Mouse (Mus musculus) testis, postnatal 14 days (tissue): ENCODE measurements at regions not wholly inside any gene's neighbourhood (a gene's known extent, or its start where the extent isn't known, plus 50 kb on each side); places are given as distances from the start of the nearest gene placed in this dataset.

Source experiments
- DNase-seq: peaks from one replicate; pipeline ENCODE4 v3.0.0; 2021; ENCODE audit warnings: low spot score

DNA sequence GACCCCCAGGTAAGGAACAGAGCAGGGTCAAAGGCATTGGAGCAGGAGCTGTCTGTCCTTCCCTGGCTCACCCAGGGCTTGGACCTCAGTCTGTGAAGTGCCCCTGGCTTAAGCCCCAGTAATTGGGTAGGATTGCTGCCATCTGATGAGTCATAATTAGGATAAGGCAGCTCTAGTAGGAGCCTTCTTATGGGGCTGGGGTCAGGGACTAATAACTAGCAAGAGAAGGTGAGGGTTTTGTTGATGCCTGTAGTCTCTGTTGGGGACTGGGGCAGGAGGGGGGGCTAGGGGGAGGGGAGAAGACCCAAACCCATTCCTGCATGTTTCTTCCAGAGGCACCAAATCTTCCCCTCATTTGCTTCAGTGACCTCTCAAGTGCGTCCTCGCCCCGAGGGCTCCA lies 172.4 kb upstream of the Mki67 start:
- no peak for DNase-seq

DNA sequence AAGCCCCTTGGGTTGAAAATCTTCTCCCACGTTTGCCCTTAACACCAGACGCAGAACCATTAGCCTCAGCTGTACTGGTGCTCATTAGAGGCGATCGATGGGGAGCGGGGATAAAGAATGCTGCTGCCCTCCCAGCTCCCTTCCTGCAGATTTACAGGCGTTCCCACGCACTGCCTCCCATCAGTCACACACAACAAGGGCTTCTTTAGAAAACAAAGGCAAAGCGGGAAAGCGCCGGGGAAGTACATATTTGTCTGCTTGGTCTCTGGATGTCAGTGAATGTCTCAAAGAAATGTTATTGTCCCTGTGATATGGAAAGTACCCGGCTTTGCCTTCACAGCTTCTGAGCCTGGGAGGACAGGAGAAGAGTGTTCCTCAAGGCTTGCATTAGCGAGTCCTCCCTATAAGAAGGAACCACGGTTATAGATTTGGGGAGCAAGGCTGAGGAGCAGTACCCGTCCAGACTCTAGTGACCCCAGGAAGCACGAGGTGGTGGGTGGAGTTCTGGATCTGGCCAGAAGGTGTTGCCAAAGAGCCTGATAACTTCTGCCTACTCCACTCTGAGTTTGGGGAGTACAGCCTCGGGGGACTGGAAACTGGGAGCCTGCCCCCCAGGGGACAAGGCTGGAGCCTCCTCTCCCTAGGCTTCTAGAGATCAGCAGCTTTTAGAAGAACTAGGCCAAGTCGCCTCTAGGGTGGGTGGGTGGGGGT lies 173.0 kb upstream of the Mki67 start:
- DNase-seq, result no peak

DNA sequence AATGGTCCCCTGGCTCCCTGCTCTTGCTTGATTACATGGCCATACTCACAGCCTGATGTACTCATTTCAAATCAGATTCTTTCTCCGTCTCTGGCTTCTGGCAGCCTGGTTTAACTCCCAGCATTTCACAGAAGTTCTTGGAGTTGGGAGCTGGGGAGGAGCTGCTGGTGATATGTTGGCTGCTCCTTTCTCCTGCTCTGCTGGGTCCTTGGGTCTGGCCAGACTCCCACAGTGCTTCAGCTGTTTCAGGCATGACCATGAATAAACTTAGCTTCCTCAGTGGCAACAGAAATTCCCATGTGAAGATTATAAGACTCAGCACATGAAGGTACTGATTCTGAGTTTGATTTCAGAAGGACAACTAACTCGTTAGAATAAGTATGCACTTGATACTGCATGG lies 182.7 kb upstream of the Mki67 start:
- DNase-seq, result no peak

DNA sequence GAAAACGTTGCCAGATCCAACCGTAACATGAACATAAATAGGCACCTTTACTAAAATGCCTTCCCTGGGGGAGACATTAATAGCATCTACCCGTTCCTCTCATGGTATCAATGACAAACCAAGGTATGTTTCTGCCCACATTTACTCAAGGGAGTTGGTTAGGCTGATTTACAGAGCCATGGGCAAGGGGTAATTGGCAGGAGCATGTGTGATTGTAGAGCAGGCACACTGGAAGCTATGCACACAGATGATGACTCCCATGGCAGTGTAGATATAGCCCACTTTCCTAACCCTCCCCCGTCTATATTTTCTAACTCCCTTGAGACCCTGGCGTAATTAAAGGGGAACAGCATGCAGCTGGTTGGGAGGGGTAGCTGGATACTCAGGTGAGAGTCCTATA lies 183.6 kb upstream of the Mki67 start:
- DNase-seq, result no peak

DNA sequence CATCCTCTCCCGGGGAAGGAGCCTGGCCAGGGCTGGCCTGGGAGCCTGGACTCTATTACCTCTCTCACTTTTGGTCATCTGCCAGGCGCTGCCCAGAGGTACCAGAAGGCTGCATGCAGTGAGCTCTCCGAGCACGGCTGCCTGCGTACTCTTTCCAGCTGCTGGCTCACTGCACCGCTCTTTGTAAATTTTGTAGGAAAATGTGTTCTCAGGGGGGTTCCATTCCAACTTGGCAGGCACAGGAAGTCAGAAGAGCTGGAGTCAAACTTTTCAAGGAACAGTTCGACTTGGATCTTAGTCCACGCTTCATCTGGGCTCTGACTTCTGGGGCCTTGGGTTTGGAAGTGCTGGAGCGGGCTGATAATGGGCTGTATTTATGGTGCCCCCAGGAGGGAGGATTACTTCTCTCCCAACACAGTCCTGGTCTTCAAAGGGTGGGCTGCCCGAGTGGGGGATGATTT lies 184.7 kb upstream of the Mki67 start:
- no peak for DNase-seq

DNA sequence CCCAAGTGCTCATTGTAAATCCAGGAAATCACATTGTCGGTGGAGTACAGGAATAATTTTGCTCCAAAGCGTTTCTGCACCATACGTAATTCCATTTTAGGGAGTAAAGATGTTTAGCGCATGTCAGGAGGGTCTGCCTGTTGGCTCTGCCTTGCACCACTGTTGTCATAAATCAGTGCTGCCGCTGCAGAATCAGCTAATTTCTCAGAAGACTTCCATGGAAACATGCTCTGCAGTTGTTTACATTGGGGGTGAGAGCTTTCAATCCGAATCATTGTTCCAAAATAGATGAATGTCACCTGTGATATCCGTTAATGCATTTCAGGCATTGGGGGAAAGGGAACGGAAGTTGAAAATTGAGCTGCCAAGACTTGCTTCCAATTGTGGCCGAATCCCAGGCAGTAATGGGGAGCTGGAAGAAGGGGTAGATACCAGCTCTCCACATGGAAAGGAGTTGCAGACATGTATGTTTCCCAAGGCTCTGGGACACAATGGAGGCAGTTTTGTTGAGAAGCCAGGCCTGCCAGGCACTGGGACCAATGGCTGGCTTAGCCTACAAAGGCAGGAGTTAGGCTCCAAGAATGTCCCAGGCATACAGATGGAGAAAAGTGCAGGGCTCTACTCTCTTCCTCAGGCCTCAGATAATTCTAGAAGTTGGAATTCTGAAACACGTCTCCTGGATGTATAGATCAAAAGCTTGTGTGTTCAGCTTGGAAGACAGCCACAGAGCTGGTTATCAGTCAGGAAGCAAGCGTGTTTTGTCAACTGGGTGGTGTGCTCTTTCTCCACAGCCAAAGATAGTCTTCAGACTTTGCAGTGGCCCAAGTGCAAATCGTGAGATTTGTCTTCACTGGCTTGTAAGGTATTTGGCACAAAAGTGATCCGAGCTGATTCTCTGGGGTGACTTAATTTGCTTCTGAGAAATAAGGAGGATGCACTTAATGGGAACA lies 186.2 kb upstream of the Mki67 start:
- DNase-seq, result no peak

DNA sequence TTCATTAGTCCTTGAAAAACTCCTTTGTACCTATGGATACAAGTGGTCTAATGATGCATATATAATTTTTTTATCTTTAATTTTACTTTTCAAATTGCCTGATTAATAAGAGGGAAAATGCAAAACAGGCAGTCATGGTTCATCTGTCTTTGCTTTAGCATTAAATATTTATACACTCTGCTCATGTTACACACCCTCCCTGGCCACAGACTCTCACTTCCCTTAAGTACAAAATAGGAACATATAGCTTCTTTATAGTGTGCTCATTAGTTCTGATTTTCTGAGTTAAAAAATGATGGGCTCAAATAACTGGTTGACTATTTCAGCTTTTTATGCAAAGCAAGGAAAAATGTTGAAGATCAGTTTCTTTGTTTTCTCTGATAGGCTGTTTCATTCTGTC lies 195.2 kb upstream of the Mki67 start:
- no peak for DNase-seq

DNA sequence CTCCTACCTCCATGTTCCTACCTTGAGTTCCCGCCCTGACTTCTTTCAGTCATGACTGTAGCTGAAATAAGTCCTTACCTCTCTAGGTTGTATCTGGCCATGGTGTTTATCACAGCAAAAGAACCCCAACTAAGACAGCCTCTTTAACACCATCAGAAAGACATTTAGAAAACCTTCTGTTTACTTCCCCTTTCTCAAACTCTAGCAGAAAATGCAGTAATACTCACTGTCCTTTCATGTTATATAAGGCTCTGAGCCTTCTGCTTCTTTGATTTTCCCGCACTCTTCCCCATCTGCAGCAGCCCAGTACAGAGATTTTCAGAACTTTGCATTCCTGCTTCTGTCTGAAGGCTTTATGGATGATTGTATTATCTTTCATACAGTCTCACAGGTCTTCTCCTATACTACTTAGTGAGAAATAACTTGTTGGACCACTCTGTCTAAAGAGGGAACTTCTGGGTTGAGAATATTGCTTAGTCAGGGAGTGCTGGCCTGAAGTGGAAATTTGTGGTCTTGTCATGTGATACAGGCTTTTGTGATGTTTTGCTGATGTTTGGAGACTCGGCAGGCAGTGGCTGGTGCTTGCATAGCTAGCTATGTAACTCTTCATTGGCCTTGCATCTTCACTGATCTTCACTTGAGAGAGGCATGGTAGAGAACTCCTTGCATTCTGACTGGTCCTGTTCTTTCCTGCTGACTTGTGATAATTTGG lies 197.9 kb upstream of the Mki67 start:
- DNase-seq, result no peak

DNA sequence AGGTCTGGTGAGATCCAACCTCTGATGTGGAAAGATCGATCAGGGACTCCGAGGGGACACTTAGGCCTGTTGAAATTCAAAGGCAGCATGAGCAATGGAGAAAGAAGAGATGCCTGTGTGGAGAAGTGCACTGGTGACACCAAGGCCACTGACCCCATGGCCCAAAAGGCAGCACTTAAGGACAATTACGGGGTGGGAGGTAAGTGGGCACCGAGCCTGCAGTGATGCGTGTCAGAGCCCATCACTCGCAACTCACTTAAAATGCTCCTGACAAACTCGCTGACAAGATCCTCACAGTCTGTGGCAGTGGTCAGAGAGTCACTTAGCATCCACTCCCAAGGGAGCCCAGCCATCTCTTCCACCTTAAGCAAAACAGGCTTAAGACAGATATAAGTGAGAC lies 207.7 kb upstream of the Mki67 start:
- DNase-seq, result no peak

DNA sequence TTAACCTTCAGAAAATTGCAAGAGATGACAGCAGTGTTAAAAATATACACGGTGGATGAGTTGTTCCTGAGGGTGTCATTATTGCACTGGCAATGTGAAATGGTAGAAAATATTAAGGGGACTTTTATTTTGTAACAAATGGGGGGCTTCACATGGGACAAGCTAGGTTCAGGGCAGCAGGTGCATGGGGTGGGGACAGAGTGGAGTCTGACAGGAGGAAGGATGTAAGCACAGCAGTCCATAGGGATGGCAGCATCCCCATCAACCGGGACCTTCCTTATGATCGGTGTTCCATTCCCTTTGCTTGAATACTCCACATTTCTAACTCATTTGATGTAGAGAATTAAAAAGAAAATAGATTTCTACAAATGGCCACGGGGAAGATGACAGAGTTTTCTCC lies 208.5 kb upstream of the Mki67 start:
- DNase-seq, result no peak

DNA sequence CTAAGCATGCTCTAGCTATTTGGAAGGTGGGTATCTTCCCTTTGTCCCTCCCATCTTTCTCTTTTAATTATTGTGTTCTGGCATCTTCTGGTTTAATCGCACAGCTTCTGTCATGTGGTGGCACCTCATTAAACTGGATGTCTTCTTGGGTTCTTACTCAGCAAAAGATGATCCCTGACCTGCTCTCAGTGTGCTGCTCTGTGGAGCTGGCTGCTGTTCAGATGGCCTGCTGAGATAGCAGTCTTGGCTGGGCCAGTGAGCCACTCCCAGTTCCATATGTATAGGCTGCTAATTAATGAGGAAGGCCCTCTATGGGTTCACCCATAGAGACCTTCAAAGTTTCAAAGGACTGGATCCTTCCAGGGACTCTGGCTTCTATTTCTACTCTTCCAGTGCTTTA lies 213.9 kb upstream of the Mki67 start:
- DNase-seq, result no peak

DNA sequence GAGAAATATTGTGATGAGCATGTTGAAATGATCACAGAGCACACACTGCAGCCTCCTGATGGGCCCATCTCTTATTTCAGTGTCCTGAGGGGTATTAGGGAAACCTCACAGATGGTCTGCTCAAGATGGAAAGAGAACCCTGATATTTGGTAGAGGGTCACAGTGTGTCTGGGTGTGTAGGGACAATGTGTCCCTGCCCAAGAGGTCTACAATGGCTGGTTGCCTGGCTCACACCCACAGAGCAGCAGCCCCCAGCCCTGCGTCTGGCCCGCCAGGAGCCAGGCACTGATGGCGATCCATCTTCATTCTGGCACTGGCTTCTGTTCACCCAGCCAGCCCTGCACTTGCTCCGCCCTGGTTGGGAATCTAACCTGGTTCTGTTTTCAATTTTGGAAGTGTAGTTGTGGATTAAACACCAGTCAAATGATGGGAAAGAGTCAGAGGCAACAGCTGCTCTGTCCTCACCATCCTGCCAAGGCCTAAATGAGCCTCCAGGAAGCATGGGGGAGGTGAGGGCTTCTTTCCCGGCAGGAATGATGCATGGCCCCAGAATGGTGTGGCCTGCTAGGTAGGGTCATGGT lies 216.5 kb upstream of the Mki67 start:
- peak; percentile 9 for DNase-seq

DNA sequence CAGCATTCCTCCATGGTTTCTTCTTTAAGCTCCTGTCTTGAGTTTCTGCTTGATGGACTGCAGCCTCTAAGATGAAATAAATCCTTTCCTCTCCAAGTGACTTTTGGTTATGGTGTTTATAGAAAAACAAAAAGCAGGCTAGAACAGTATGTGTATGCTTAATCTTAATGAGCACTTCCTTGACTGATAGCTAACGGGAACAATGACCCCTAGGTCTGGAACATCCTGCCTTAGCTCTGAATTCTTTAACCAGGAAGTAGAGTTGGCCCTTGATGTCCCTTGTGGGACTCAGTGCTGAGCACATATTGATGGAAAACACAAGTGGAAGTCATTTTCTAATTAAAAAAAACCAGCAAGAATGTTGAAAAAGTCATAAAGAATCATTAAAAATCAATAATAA lies 219.0 kb upstream of the Mki67 start:
- no peak for DNase-seq

DNA sequence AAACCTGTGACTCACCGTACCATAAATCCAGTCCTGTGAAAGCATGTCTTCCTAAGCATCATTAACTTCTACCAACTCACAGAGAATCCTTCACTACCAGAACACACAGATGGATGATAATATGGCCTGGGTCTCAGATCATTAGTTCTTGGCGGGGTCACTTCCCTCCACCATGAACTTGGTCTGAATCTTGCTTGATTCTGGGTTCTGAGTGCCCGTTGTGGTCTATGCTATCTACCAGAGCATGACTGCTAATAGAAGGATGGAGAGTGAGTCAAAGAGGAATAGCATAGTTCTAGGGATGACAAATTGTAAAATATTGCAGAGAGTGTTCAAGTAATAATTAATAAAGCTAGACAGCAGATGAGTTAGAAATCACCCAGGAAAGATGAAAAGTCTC lies 221.3 kb upstream of the Mki67 start:
- DNase-seq, result no peak

DNA sequence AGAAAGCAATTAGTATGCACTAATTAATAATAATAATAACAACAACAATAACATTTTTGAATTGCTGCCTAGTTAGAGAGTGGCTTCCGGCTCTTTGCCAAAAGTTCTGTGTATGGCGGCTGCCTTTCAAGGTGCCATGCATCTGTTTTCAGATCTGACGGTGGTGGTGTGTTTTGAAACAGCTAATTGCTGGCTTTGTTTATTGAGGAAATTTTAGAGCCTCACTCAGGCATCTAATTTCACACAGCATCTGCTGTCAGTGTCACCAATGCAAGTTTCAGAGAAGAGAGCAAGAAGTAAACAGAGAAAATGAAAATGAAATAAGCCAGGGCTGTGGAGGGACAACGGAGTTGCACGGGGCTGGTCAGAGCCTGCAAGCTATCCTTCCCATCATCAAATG lies 223.2 kb upstream of the Mki67 start:
- DNase-seq, result no peak

DNA sequence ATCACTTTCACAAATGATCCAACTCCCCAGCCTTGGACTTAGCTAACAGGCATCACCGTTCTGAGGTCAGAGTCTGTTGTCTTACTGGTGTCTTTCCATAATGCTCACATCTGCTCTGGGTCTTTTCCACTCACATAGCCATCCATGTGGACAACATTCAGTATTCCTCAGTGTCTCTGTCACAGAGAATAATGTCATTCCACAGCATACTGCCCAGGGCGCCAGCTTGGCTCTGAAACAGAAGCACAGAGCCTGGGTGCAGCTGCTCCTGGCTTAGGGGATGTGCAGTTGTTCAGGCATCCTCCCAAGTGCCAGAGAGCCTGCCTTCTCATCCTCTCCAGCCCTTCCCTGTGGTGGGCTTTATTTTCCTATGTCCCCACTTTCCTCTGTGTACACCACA lies 226.7 kb upstream of the Mki67 start:
- no peak for DNase-seq

DNA sequence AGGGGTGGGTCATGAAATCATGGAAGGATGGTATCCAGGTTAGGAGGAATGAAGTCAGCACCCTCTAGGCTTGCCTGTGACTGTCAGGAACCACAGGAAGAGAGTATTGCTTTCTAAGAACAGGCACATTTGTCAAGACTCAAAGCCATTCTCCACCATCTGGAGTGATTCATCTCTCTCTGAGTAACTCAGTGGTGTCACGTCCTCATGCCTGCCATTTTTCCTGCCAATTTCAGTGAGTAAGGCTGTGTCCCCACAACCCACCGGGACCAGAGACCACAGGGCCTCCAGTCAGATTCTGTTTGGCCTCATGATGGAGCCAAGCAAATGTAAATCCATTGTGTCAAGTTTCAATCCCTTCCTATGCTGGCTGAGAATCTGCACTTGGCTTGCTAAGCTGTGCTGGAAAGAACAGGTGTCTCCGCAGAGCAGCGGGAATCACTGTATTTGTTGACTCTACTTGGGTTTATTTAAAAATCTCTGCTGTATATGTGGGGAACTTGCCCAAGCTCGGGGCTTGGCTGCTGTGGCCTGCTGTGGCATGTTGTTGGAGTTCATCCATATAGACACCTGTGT lies 230.0 kb upstream of the Mki67 start:
- DNase-seq, result no peak

DNA sequence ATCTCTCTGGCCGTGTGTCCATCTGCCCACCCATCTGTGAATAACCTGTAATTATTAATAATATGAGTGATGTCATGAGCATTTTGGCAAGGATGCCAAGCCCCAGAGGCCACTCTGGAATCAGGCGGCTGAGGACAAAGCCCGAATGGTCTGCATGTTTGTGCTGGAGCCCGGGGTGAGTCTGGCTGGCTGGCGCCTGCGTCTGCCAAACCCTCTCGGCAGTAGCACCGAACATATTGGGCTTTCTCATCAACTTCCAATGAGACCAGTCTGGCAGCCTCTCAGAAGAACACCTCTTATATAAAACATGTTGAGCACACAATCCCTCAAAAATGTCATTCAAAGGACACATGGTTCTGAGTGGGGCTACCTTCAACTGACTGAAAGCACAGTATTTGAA lies 244.9 kb upstream of the Mki67 start:
- no peak for DNase-seq

DNA sequence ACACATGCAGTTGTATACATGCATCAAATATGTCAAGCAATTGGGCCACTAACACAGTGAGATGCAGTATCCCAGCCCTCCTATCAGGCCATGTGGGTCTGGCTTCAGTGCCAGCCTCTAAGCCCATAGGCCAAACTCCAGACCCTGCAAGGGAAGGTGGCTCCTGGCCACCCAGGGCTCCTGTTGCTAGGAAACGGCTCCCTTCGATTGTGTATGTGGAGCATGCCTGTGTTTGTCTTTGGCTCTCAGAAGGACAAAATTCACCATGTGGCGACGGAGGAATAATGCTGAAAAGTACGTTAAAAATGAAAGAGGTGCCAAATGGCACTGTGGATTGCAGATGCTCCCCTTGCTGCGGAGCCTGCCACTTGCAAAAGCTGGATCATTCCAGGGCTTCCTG lies 249.4 kb upstream of the Mki67 start:
- no peak for DNase-seq

DNA sequence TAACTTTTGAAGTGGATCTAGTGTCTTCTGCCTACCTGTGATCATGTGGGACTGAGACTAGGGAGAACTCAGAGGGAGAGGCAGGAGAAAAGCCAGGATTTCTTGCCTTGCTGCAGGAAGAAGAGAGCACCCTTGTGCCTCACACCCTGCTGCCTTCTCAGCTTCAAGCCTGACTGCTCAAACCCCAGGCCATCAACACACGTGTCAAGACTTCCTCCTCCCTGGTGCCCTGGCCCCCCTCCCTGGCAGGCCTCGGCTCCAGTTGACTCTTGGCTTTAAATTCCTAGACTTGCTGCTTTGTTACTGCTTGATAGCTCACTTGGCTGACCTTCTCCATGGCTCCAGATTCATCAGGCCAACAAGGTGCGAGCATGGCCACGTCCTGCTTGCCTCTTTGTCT lies 250.1 kb upstream of the Mki67 start:
- no peak for DNase-seq

DNA sequence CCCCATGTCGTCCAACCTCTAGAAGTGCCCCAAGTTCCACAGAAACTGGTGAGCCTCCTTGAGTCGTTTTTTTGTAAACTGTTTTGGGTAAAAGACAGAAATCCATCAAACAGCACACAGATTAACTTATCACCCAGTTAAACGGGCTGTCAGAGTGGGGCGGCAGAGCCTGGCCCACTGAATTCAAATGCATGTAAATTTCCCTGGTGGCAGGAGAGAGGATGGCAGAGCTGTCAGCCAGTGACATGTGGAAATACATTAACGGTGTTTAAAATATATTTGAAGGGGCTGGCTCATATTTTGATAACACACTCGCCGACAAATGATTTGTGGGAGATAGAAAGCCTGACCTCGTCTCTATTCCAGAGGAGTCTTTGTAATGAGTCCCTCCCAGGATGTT lies 252.5 kb upstream of the Mki67 start:
- no peak for DNase-seq

DNA sequence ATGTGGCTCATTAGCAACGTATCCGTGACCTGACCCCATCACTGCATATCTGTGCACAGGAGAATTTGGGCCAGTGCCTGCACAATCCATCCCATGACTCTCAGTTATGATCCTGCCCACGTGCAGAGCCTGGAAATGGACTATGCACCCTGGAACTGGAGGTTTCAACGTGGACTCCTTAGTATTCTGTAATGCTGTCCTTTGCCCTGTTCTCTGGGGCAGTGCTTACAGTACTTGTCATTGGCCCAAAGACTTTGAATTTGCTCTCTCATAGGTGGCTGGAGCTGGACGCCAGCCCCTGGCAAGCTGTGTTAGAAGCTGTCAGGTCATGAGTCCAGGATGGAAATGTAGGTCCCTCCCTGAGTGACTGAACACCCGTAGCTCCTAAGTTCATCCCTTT lies 269.9 kb upstream of the Mki67 start:
- no peak for DNase-seq
